Mouse (Mus musculus) lung, postnatal 0 days (tissue): Measurements from ENCODE around the gene Ckb. TPM values are rescaled to one million over a fixed set of nuclear protein-coding genes. Genes with fewer than 3 reads are reported as not detected.

Experiments
- ATAC-seq: fragments of 200-750 bp; cut with Nextera tagmentation; 2 replicates; pipeline ENCODE4 v1.8.0; 2017; ENCODE audit warnings: moderate library complexity
- DNase-seq: peaks from one replicate; pipeline ENCODE4 v3.0.0-alpha.2; 2016; ENCODE audit warnings: low spot score
- H3K27ac ChIP-seq: fragments of 300-500 bp; sonication (generic); 2 replicates; pipeline ENCODE4 v1.5.1; 2014; ENCODE audit warnings: antibody characterized with exemption, mild to moderate bottlenecking, low read length, mixed read lengths
- H3K27me3 ChIP-seq: fragments of 300-500 bp; sonication (generic); replicated peaks from 2 replicates; pipeline ENCODE4 v1.6.1; 2014; ENCODE audit warnings: low read length, mixed read lengths; ENCODE audit not compliant: insufficient read depth
- H3K36me3 ChIP-seq: fragments of 300-500 bp; sonication (generic); 2 replicates; pipeline ENCODE4 v1.6.1; 2014; ENCODE audit warnings: low read length, mixed read lengths; ENCODE audit not compliant: insufficient read depth
- H3K4me1 ChIP-seq: fragments of 300-500 bp; sonication (generic); 2 replicates; pipeline ENCODE4 v1.6.1; 2014; ENCODE audit warnings: antibody characterized with exemption, low read depth, low read length, mixed read lengths; ENCODE audit not compliant: insufficient read depth
- H3K4me2 ChIP-seq: fragments of 300-500 bp; sonication (generic); replicated peaks from 2 replicates; pipeline ENCODE4 v1.6.1; 2014; ENCODE audit warnings: low read depth, mild to moderate bottlenecking, low read length, moderate library complexity, mixed read lengths
- H3K4me3 ChIP-seq: fragments of 300-500 bp; sonication (generic); 2 replicates; pipeline ENCODE4 v1.5.1; 2014; ENCODE audit warnings: low read depth, low read length
- H3K9ac ChIP-seq: fragments of 300-500 bp; sonication (generic); replicated peaks from 2 replicates; pipeline ENCODE4 v1.6.1; 2014; ENCODE audit warnings: low read depth, mild to moderate bottlenecking
- H3K9me3 ChIP-seq: fragments of 300-500 bp; sonication (generic); 2 replicates; pipeline ENCODE4 v1.6.1; 2016; ENCODE audit warnings: low read length, mixed read lengths
- CTCF ChIP-seq: IDR thresholded peaks from 2 replicates; pipeline ENCODE4 v1.5.1; 2016; ENCODE audit warnings: antibody characterized with exemption, mild to moderate bottlenecking
- EP300 ChIP-seq: IDR thresholded peaks from 2 replicates; pipeline ENCODE4 v1.6.1; 2016; ENCODE audit warnings: antibody characterized with exemption, mild to moderate bottlenecking, control low read depth
- WGBS: fragments of 180-500 bp; shearing (Covaris S2); extraction: QIAGEN DNeasy Blood & Tissue Kit; methylation state at CpG from one replicate; pipeline ENCODE4 v1.1.7; 2014; 5-methylcytosine and 5-hydroxymethylcytosine counted together
- polyA plus RNA-seq: library from polyadenylated mRNA; unstranded; fragments of >200 nt; fragmentation: Nextera tagmentation; extraction: Ambion mirVana; gene quantifications from 2 replicates; pipeline ENCODE4 v1.2.1, GENCODE M21; 2015

The Ckb gene
- polyA plus RNA-seq, 1 experiment from 2014 or later, result 153 TPM

- no peak overlapping the region for H3K4me2 ChIP-seq
- H3K4me1 ChIP-seq, result peaks cover 15% of the 10 kb centered on the region
- H3K27ac ChIP-seq, result no peak overlapping the region
- no peak for ATAC-seq
- 47% methylated on average over 9 of the region's 9 CpGs for WGBS
- TF ChIP-seq CTCF, result no peak
- TF ChIP-seq EP300, result no peak
- no peak for DNase-seq
- no peaks in the 10 kb centered on the region for H3K27me3 ChIP-seq
- no peaks in the 10 kb centered on the region for H3K36me3 ChIP-seq
- H3K9ac ChIP-seq, result no peak overlapping the region
- H3K4me3 ChIP-seq, result no peak overlapping the region
- H3K9me3 ChIP-seq, result no peaks in the 10 kb centered on the region
Observed at GRCm38 (mm10) chr12:111700920-111701458, 28.9 kb upstream of the Ckb start.

DNA sequence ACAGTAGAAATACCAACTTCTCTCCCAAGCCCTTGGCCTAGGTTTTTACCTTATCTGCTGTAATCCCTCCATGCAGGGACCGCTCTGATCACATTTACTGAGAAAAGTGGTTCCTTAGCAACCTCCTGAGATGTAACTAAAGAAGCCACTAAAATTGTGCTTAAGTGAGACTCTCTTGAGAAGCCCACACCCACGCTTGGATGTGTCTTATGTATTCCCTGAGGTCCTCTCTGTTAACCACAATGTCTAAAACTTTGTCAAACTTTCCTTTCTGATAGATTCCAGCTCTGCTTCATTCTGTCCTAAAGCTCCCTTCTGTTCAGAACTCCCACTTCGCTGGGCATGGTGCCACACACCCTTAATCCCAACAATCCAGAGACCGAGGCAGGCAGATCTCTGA lies 27.4 kb upstream of the Ckb start:
- no peak for DNase-seq
- Histone ChIP-seq H3K9me3 (no peaks in the 10 kb centered on the region), H3K4me2 (no peak overlapping the region), H3K27ac (no peak overlapping the region), H3K27me3 (no peaks in the 10 kb centered on the region), H3K36me3 (no peaks in the 10 kb centered on the region), H3K4me3 (no peak overlapping the region), H3K4me1 (peaks cover 11% of the 10 kb centered on the region; the same call in 1 of the 2 replicates), H3K9ac (no peak overlapping the region)
- no peak for ATAC-seq
- TF ChIP-seq CTCF, result no peak
- no peak for TF ChIP-seq EP300
- WGBS, result 75% methylated on average over 4 of the region's 4 CpGs

- Histone ChIP-seq H3K36me3 (no peaks in the 10 kb centered on the region), H3K4me2 (no peak overlapping the region), H3K4me3 (no peak overlapping the region), H3K9ac (no peak overlapping the region), H3K27me3 (no peaks in the 10 kb centered on the region), H3K9me3 (no peaks in the 10 kb centered on the region), H3K27ac (no peak overlapping the region), H3K4me1 (peaks cover 14% of the 10 kb centered on the region)
- DNase-seq (no peak), ATAC-seq (no peak)
- TF ChIP-seq EP300 (no peak), CTCF (no peak)
- WGBS, result 78% methylated on average over 6 of the region's 6 CpGs
Observed at GRCm38 (mm10) chr12:111698346-111698913, 26.3 kb upstream of the Ckb start.

- WGBS, result 52% methylated on average over 4 of the region's 4 CpGs
- ATAC-seq (no peak), DNase-seq (peak; percentile 49)
- Histone ChIP-seq H3K27ac (no peak overlapping the region), H3K36me3 (no peaks in the 10 kb centered on the region), H3K4me1 (peaks cover 16% of the 10 kb centered on the region), H3K9me3 (no peaks in the 10 kb centered on the region), H3K9ac (no peak overlapping the region), H3K27me3 (no peaks in the 10 kb centered on the region), H3K4me2 (no peak overlapping the region), H3K4me3 (no peak overlapping the region)
- TF ChIP-seq CTCF (no peak), EP300 (no peak)
Observed at GRCm38 (mm10) chr12:111697708-111698107, 25.6 kb upstream of the Ckb start.

DNA sequence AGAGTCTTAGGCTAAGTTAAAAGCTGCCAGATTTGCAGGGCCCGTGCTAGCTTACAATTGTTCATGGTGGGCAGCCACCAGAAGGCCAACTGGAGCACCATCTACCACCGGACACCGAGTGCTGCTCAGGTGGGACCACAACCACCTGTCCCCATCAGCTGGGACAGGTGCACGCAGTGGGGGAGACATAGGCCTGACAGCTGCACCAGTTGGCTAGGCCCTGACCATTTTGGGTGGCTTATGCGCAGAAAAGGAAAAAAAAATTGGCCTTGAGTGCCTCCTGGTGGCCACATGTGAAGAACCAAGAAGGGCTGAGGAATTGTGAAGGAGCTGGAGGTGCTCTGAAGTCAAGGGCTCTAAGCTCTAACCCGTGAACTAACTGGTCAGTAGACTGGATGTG lies 24.1 kb upstream of the Ckb start:
- ATAC-seq (peak; percentile 11; the same call in 1 of the 2 replicates), DNase-seq (peak; percentile 88)
- H3K9ac ChIP-seq, result no peak overlapping the region
- no peaks in the 10 kb centered on the region for H3K36me3 ChIP-seq
- H3K27me3 ChIP-seq, result no peaks in the 10 kb centered on the region
- no peaks in the 10 kb centered on the region for H3K9me3 ChIP-seq
- no peak overlapping the region for H3K27ac ChIP-seq
- H3K4me1 ChIP-seq, result peaks cover 20% of the 10 kb centered on the region
- no peak overlapping the region for H3K4me2 ChIP-seq
- WGBS, result 25% methylated on average over 6 of the region's 6 CpGs
- TF ChIP-seq EP300 (no peak), CTCF (peak; percentile 89)
- H3K4me3 ChIP-seq, result no peak overlapping the region

DNA sequence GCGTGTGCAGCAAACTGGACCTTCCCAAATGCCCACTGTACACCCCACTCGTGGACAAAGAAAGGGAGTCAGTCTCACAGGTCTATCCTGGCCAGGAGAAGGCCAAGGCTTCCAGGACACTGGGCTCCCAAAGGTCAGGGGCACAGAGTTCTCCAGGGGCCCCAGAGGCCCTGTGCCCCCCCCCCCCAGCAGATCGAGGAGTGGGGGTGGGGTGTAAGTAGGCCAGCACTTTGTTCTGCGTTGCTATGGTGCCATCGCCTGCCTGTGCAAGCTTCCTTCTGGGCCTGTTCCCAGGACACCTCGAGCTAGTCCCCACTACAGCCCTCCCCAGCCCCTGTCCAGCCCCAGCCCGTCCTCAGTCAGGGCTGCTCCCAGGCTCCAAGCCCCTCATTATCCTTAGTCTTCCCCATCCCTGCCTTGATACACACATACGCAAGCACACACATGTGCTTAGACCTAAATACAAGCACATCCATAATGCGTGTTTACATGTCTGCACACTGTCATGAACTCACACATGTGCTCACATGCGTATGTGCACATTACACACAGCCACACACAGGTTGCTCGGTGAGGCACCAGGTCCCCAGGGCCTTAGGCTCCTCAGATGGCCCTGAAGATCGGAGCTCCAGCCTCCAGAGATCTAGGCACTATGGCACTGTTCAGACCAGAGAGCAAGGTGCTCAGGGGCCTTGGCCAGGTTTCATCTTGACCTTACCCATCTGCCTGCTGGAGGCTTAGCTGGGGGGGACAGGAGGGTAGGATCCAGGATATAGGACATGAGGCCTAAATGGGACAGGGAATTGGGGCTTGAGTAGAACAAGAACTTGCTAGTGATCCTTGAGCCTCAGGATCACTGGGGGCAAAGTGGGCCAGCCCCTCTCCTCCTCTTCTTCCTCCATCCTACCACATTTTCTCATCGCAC lies 23.0 kb upstream of the Ckb start:
- no peak overlapping the region for H3K9ac ChIP-seq
- WGBS, result 51% methylated on average over 12 of the region's 13 CpGs
- peak; percentile 33 for ATAC-seq

More for the DNA sequence above, 23.0 kb upstream of the Ckb start:
- Histone ChIP-seq H3K9me3 (no peaks in the 10 kb centered on the region), H3K36me3 (no peaks in the 10 kb centered on the region), H3K4me3 (no peak overlapping the region), H3K4me2 (no peak overlapping the region), H3K4me1 (peaks cover 20% of the 10 kb centered on the region), H3K27ac (peak overlapping the region; percentile 88), H3K27me3 (no peaks in the 10 kb centered on the region)
- TF ChIP-seq EP300, result no peak
- TF ChIP-seq CTCF, result no peak
- peak; percentile 63 for DNase-seq
